Mouse (Mus musculus): ENCODE measurements at regions not wholly inside any gene's neighbourhood (a gene's known extent, or its start where the extent isn't known, plus 50 kb on each side); places are given as distances from the start of the nearest gene placed in this dataset.

- TF ChIP-seq CTCF (IDR thresholded peaks at IDR 0.05; ENCODE audit: extremely low read depth, insufficient read depth, low read length) = no peak
- no peak for TF ChIP-seq POLR2A (IDR thresholded peaks at IDR 0.05; ENCODE audit: extremely low read depth, insufficient read depth, low read length)
These were observed 145.0 kb upstream of the Kiz start for GRCm38 (mm10) chr2:146710676-146711075.
